Mouse (Mus musculus) C2C12 (cell line): ENCODE results near the gene Izumo4.

Experiments used
- CTCF ChIP-seq: IDR thresholded peaks from one replicate; pipeline ENCODE4 v1.5.1; 2011; ENCODE audit not compliant: control insufficient read depth, insufficient read depth, insufficient read length
- MAX ChIP-seq: IDR thresholded peaks from one replicate; pipeline ENCODE4 v1.6.1; 2011; ENCODE audit warnings: mild to moderate bottlenecking, control low read depth
- MYOG ChIP-seq: IDR thresholded peaks from one replicate; pipeline ENCODE4 v1.6.1; 2011; ENCODE audit not compliant: control insufficient read depth, insufficient read length; ENCODE audit errors: extremely low read depth
- USF1 ChIP-seq: IDR thresholded peaks from one replicate; pipeline ENCODE4 v1.6.1; 2011; ENCODE audit warnings: low read depth, mild to moderate bottlenecking, control low read depth, moderate library complexity

DNA sequence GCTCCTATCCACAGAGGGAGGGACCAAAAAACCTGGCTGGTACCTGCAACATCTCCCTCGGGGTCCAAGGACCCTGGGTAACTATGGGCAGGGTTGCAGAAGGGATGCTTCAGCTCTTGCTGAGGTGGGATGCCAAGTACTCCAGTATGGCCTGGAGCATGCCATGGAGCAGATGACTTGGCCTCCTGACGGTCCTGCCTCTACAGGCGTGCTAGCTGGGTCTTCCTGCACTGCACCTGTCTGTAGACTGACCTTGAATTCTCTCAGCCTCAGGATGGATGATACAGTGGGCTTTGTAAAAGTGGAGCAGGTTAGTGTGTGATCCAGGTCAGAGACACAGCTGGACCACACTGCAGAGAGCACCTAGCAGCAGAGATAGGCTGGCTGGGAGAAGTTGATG is 3.5 kb downstream of the Izumo4 start:
- TF ChIP-seq CTCF (no peak), USF1 (no peak), MYOG (no peak), MAX (no peak)
